Mouse (Mus musculus): ENCODE measurements around the gene Prrt2. TPM values are rescaled to one million over a fixed set of nuclear protein-coding genes. Genes with fewer than 3 reads are reported as not detected.
A peak's percentile ranks its signal among the peaks of the same experiment; 100 is the strongest.

Prrt2 gene
- polyA plus RNA-seq, 1 experiment from 2014 or later = 28.9 TPM

DNA sequence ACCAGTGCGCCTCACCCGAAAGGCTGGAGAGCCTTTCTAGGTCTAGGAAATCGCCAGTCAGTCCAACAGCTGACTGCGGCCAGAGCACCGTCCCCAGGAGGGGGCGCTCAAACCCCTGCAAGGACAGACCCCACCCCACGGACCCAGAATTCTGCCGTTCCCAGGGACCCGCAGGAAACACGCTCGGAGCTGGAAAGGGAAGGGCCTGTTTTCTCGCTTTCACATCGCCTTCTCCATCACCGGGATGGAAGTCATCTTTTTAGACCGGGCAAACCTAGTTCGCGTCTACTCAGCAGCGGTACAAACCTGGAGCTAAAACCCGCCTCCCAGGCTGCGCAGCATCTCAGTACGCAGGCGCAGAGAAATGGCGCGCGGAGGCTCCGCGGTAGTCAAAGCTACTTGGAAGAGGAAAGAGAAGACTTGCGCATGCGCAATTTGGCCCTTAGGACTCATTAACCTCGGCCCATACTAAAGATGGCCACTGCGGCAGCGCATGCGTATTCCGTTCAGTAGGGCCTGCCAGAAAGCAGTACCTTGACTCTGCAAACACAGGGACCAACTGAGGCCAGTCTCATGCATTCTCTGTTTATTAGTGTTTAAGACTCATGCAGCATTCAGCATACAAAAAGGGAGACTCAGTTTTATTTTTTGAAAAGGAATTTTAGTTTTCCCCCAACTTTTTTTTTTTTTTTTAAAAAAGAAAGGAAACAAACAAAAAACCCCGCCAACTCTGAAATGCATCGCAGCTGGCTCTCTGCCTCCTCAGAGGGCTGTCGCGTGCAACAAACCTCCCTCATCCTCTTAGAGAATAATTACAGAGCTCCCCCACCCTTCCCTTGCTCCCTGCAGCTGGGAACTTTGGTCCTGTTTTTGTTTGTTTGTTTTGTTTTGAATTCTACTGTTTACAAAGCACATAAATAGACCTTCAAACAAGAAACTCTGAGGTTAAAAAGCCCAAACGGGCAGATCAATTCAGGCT is 3.8 kb downstream of the Prrt2 start, which contains the start of gene Pagr1a:
Pagr1a (minus strand) TSS at position 382 of the 979 bp plus-strand sequence.
- peak within 1 kb of the TSS; percentile 51 for H3K4me3 ChIP-seq (replicated peaks; ENCODE audit: low read depth, low read length)
- H3K4me1 ChIP-seq (ENCODE audit: control insufficient read depth, insufficient read depth, low read length) = peaks cover 40% of the 10 kb centered on the region
- H3K36me3 ChIP-seq (ENCODE audit: control insufficient read depth, insufficient read depth, low read length) = peaks cover 35% of the 10 kb centered on the region
- ATAC-seq (ENCODE audit: low FRiP score, low TSS enrichment) = peak; percentile 82
- WGBS = 4% methylated on average over 39 of the region's 39 CpGs
- H3K27ac ChIP-seq (replicated peaks; ENCODE audit: low read depth, low read length) = peak within 1 kb of the TSS; percentile 90
- H3K9me3 ChIP-seq (ENCODE audit: control insufficient read depth, low read length) = no peaks in the 10 kb centered on the region
- H3K4me2 ChIP-seq (ENCODE audit: low read length) = peak within 1 kb of the TSS; percentile 85
- H3K9ac ChIP-seq (replicated peaks; ENCODE audit: low read length) = peak within 1 kb of the TSS; percentile 80
- no peaks in the 10 kb centered on the region for H3K27me3 ChIP-seq (ENCODE audit: control insufficient read depth, insufficient read depth, low read length)
- DNase-seq = peak; percentile 100

DNA sequence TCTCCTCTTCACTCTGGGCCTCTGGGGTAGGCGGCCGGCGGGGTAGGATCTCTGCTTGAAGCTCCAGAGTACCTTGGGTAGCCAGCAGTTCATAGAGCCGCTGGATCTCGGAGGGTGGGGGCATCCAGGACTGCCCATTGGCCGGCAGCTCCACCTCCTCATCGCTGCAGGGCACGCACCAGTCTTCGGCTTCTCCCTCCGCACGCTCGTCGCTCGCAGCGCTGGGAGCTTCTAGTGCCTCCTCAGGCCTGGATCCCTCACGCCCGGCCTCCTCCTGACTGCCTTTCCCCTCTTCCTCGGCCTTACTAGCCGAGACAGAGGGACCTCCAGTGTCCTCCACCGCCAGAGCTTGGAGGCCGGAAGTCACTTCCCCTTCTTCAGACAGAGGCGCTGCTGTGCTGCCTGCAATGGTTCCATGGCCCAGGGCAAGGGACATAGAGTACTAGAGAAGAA is 4.5 kb downstream of the Prrt2 start:
- no peaks in the 10 kb centered on the region for H3K27me3 ChIP-seq (ENCODE audit: control insufficient read depth, insufficient read depth, low read length)
- H3K9me3 ChIP-seq (ENCODE audit: control insufficient read depth, low read length) = no peaks in the 10 kb centered on the region
- peak overlapping the region; percentile 85 for H3K4me2 ChIP-seq (ENCODE audit: low read length)
- peaks cover 27% of the 10 kb centered on the region for H3K36me3 ChIP-seq (ENCODE audit: control insufficient read depth, insufficient read depth, low read length)
- H3K4me1 ChIP-seq (ENCODE audit: control insufficient read depth, insufficient read depth, low read length) = peaks cover 37% of the 10 kb centered on the region
- peak overlapping the region; percentile 51 for H3K4me3 ChIP-seq (replicated peaks; ENCODE audit: low read depth, low read length)
- peak overlapping the region; percentile 90 for H3K27ac ChIP-seq (replicated peaks; ENCODE audit: low read depth, low read length)
- H3K9ac ChIP-seq (replicated peaks; ENCODE audit: low read length) = peak overlapping the region; percentile 74
- under 1% methylated on average over 22 of the region's 22 CpGs for WGBS
- DNase-seq (no peak), ATAC-seq (ENCODE audit: low FRiP score, low TSS enrichment) (peak; percentile 29)

DNA sequence TGATC is 4.7 kb downstream of the Prrt2 start, which contains the start of gene Pagr1b:
Pagr1b (minus strand) TSS at position 4 of the 5 bp plus-strand sequence.
- Histone ChIP-seq H3K36me3 (ENCODE audit: control insufficient read depth, insufficient read depth, low read length) (peaks cover 27% of the 10 kb centered on the region), H3K9ac (replicated peaks; ENCODE audit: low read length) (peak within 1 kb of the TSS; percentile 74), H3K27ac (replicated peaks; ENCODE audit: low read depth, low read length) (peak within 1 kb of the TSS; percentile 90), H3K4me3 (replicated peaks; ENCODE audit: low read depth, low read length) (peak within 1 kb of the TSS; percentile 51), H3K27me3 (ENCODE audit: control insufficient read depth, insufficient read depth, low read length) (no peaks in the 10 kb centered on the region), H3K4me2 (ENCODE audit: low read length) (peak within 1 kb of the TSS; percentile 85), H3K9me3 (ENCODE audit: control insufficient read depth, low read length) (no peaks in the 10 kb centered on the region), H3K4me1 (ENCODE audit: control insufficient read depth, insufficient read depth, low read length) (peaks cover 35% of the 10 kb centered on the region)
- ATAC-seq (ENCODE audit: low FRiP score, low TSS enrichment) (no peak), DNase-seq (no peak)

DNA sequence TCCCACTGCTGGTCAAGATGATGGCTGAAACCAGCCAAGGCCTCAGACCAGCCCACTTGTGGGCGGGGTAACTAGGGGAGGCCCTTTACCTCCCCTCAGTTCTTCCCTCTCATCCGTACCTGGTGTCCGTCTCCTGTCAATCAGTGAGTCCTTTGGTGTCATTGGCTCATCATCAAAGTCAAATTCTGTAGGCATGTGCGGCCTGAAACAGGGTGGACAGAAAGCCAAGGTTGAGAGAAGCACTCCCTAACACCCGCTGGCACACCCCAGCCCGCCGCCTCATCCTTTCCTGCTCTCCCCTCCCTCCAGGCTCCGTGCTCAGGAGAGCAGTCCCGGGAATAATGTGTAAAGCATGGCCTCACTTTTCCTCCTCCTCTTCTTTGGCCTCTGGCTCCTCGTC is 4.9 kb downstream of the Prrt2 start:
- peak; percentile 15; the same call in 1 of the 2 replicates for ATAC-seq (ENCODE audit: low FRiP score, low TSS enrichment)
- Histone ChIP-seq H3K4me3 (replicated peaks; ENCODE audit: low read depth, low read length) (peak overlapping the region; percentile 51), H3K4me1 (ENCODE audit: control insufficient read depth, insufficient read depth, low read length) (peaks cover 33% of the 10 kb centered on the region), H3K27me3 (ENCODE audit: control insufficient read depth, insufficient read depth, low read length) (no peaks in the 10 kb centered on the region), H3K9me3 (ENCODE audit: control insufficient read depth, low read length) (no peaks in the 10 kb centered on the region), H3K36me3 (ENCODE audit: control insufficient read depth, insufficient read depth, low read length) (peaks cover 27% of the 10 kb centered on the region), H3K4me2 (ENCODE audit: low read length) (peak overlapping the region; percentile 85), H3K27ac (replicated peaks; ENCODE audit: low read depth, low read length) (peak overlapping the region; percentile 90), H3K9ac (replicated peaks; ENCODE audit: low read length) (peak overlapping the region; percentile 74)
- peak; percentile 36 for DNase-seq
- 2% methylated on average over 10 of the region's 10 CpGs for WGBS

DNA sequence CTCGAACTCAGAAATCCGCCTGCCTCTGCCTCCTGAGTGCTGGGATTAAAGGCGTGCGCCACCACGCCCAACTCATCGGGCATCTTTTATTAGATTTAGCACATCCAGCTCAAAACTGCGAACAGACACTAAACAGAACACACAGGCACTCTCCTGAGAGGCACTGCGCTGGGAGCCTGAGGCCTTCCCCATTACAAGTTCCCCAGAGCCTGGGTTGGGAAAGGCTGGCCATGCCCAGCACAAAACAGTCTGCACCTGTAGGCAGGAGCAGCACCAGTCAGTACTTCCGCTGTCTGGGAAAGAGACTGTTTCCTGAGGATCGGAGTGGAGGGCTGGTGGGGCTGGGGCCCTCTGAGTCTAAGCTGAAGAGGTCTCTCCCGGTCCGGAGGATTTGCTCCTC is 6.0 kb downstream of the Prrt2 start:
- no peak overlapping the region for H3K4me2 ChIP-seq (ENCODE audit: low read length)
- ATAC-seq (ENCODE audit: low FRiP score, low TSS enrichment) (no peak), DNase-seq (no peak)
- H3K9ac ChIP-seq (replicated peaks; ENCODE audit: low read length) = no peak overlapping the region; the same call in 1 of the 2 replicates
- no peaks in the 10 kb centered on the region for H3K27me3 ChIP-seq (ENCODE audit: control insufficient read depth, insufficient read depth, low read length)
- peaks cover 27% of the 10 kb centered on the region for H3K36me3 ChIP-seq (ENCODE audit: control insufficient read depth, insufficient read depth, low read length)
- no peaks in the 10 kb centered on the region for H3K9me3 ChIP-seq (ENCODE audit: control insufficient read depth, low read length)
- H3K4me3 ChIP-seq (replicated peaks; ENCODE audit: low read depth, low read length) = no peak overlapping the region
- 97% methylated on average over 12 of the region's 12 CpGs for WGBS
- H3K4me1 ChIP-seq (ENCODE audit: control insufficient read depth, insufficient read depth, low read length) = peaks cover 26% of the 10 kb centered on the region
- no peak overlapping the region for H3K27ac ChIP-seq (replicated peaks; ENCODE audit: low read depth, low read length)

DNA sequence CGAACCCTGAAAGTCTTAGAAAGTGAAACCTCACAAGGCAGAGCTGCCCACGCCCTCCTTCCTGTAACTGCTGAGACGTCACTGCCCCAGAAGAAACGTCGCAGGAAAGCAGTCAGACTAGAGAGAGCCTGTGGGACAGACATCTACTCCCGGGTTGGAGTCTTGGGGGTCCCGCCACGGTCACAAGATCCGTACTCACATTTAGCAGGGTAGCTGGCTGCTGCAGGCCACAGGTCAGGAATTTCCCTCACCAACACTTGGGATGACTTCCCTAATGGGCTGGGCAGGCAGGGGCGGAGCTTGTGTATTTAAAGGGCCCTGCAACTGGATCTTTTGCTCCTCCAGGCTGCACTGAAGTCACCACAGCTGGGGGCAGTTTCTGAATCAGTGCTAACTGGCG is 6.7 kb downstream of the Prrt2 start, which contains the start of gene Mvp:
Mvp (minus strand) TSS at position 302 of the 400 bp plus-strand sequence.
- H3K4me2 ChIP-seq (ENCODE audit: low read length) = peak within 1 kb of the TSS; percentile 85
- WGBS = 84% methylated on average over 11 of the region's 11 CpGs
- no peak within 1 kb of the TSS; the same call in 1 of the 2 replicates for H3K9ac ChIP-seq (replicated peaks; ENCODE audit: low read length)
- DNase-seq = no peak
- no peak within 1 kb of the TSS; the same call in 1 of the 2 replicates for H3K27ac ChIP-seq (replicated peaks; ENCODE audit: low read depth, low read length)
- peaks cover 27% of the 10 kb centered on the region for H3K36me3 ChIP-seq (ENCODE audit: control insufficient read depth, insufficient read depth, low read length)
- H3K4me1 ChIP-seq (ENCODE audit: control insufficient read depth, insufficient read depth, low read length) = peaks cover 21% of the 10 kb centered on the region
- H3K4me3 ChIP-seq (replicated peaks; ENCODE audit: low read depth, low read length) = peak within 1 kb of the TSS; percentile 51
- no peak for ATAC-seq (ENCODE audit: low FRiP score, low TSS enrichment)
- H3K9me3 ChIP-seq (ENCODE audit: control insufficient read depth, low read length) = no peaks in the 10 kb centered on the region
- H3K27me3 ChIP-seq (ENCODE audit: control insufficient read depth, insufficient read depth, low read length) = no peaks in the 10 kb centered on the region

DNA sequence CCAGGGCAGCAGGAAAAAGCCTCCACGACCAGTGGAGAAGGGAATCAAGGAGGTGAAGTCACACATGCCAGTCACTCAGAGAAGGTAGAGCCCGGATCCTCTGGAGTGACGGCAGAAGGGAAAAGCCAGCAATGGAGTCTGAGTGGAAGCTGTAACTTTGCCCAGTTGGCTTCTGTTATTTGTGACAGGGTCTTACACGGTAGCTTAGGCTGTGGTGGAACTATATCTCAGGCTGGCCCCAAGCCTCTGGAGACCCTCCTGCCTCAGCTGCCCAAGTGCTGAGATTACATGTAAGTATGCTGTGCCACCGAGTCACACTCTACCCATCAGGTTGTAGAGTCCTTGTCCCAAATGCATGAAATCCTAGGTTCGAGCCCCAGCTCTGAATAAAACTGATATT is 7.6 kb downstream of the Prrt2 start:
- Histone ChIP-seq H3K9ac (replicated peaks; ENCODE audit: low read length) (no peak overlapping the region), H3K27ac (replicated peaks; ENCODE audit: low read depth, low read length) (no peak overlapping the region), H3K4me2 (ENCODE audit: low read length) (no peak overlapping the region), H3K4me3 (replicated peaks; ENCODE audit: low read depth, low read length) (no peak overlapping the region), H3K4me1 (ENCODE audit: control insufficient read depth, insufficient read depth, low read length) (peaks cover 15% of the 10 kb centered on the region), H3K27me3 (ENCODE audit: control insufficient read depth, insufficient read depth, low read length) (no peaks in the 10 kb centered on the region), H3K9me3 (ENCODE audit: control insufficient read depth, low read length) (no peaks in the 10 kb centered on the region), H3K36me3 (ENCODE audit: control insufficient read depth, insufficient read depth, low read length) (peaks cover 27% of the 10 kb centered on the region)
- DNase-seq (no peak), ATAC-seq (ENCODE audit: low FRiP score, low TSS enrichment) (no peak)
- 94% methylated on average over 6 of the region's 6 CpGs for WGBS

DNA sequence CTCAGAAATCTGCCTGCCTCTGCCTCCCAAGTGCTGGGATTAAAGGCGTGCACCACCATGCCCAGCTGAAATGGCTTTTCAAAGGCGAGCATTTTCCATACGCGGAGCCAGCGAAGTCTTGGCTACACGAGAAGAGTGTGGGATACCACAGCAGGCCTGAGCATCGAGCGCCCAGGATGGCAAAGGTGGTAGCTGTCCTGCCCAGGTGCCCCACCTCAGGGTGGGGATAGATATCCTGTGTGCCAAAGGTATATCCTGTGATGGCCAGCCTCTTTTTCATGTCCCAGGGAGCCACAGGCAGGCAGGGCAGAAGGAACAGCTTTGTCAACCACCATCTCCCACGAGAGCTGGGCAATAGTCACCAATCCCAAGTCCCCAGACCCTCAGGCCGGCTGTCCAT is 8.2 kb downstream of the Prrt2 start:
- no peak for DNase-seq
- no peaks in the 10 kb centered on the region for H3K9me3 ChIP-seq (ENCODE audit: control insufficient read depth, low read length)
- ATAC-seq (ENCODE audit: low FRiP score, low TSS enrichment) = no peak
- no peak overlapping the region for H3K9ac ChIP-seq (replicated peaks; ENCODE audit: low read length)
- H3K27me3 ChIP-seq (ENCODE audit: control insufficient read depth, insufficient read depth, low read length) = no peaks in the 10 kb centered on the region
- peaks cover 27% of the 10 kb centered on the region for H3K36me3 ChIP-seq (ENCODE audit: control insufficient read depth, insufficient read depth, low read length)
- H3K4me1 ChIP-seq (ENCODE audit: control insufficient read depth, insufficient read depth, low read length) = peaks cover 14% of the 10 kb centered on the region
- WGBS = 93% methylated on average over 10 of the region's 10 CpGs
- no peak overlapping the region for H3K4me3 ChIP-seq (replicated peaks; ENCODE audit: low read depth, low read length)
- H3K4me2 ChIP-seq (ENCODE audit: low read length) = no peak overlapping the region
- no peak overlapping the region for H3K27ac ChIP-seq (replicated peaks; ENCODE audit: low read depth, low read length)

DNA sequence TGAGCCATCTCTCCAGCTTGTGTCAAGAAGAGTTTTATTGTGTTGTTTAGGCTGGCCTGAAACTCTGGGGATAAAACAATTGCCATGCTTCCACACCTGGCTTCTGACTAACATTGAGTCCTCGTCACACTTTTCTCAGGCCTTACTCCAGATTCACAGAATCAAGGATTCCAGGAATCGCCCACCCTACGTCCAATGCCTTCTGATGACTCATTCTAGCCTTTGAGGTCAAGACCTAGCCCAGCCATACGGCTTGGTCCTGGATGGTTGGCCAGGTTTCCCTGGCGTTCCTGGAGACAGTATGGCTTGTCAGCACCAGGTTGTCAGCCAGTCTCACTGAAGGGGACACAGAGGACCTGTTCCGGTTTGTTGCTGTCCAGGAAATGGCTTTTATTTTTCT is 8.6 kb downstream of the Prrt2 start:
- DNase-seq = no peak
- H3K36me3 ChIP-seq (ENCODE audit: control insufficient read depth, insufficient read depth, low read length) = peaks cover 27% of the 10 kb centered on the region
- H3K4me3 ChIP-seq (replicated peaks; ENCODE audit: low read depth, low read length) = no peak overlapping the region
- no peak overlapping the region for H3K9ac ChIP-seq (replicated peaks; ENCODE audit: low read length)
- no peak overlapping the region for H3K4me2 ChIP-seq (ENCODE audit: low read length)
- H3K4me1 ChIP-seq (ENCODE audit: control insufficient read depth, insufficient read depth, low read length) = peaks cover 10% of the 10 kb centered on the region
- no peaks in the 10 kb centered on the region for H3K9me3 ChIP-seq (ENCODE audit: control insufficient read depth, low read length)
- 92% methylated on average over 6 of the region's 6 CpGs for WGBS
- no peaks in the 10 kb centered on the region for H3K27me3 ChIP-seq (ENCODE audit: control insufficient read depth, insufficient read depth, low read length)
- ATAC-seq (ENCODE audit: low FRiP score, low TSS enrichment) = no peak
- no peak overlapping the region for H3K27ac ChIP-seq (replicated peaks; ENCODE audit: low read depth, low read length)

All from midbrain, embryonic 14.5 days (tissue).